Mouse (Mus musculus): ENCODE data around the gene Lrrc58. TPM values are rescaled to one million over a fixed set of nuclear protein-coding genes. Genes with fewer than 3 reads are reported as not detected.

Lrrc58 gene
- total and polyA plus RNA-seq, 3 experiments, result 11.0 to 29.6 (median 24.8) TPM

- Histone ChIP-seq H3K27ac (ENCODE audit: control insufficient read depth, low read depth, low read length) (no peak overlapping the region), H3K4me1 (ENCODE audit: control insufficient read depth in 1 of 2, insufficient read depth in 2 of 2, low read length in 2 of 2) (no peaks in the 10 kb centered on the region), H3K4me3 (ENCODE audit: control insufficient read depth in 1 of 2, insufficient read depth in 1 of 2, low read depth in 2 of 2, low read length in 2 of 2) (no peak overlapping the region), H3K27me3 (ENCODE audit: control insufficient read depth in 1 of 2, insufficient read depth in 2 of 2, low read length in 2 of 2) (no peaks in the 10 kb centered on the region; a peak in 2 of 4 replicates), H3K36me3 (ENCODE audit: control insufficient read depth in 1 of 2, insufficient read depth in 2 of 2, low read length in 2 of 2) (no peaks in the 10 kb centered on the region), H3K79me2 (ENCODE audit: control insufficient read depth, insufficient read depth, low read length, poor library complexity) (no peaks in the 10 kb centered on the region), H3K9ac (ENCODE audit: control insufficient read depth, low read depth, low read length, poor library complexity, severe bottlenecking) (no peak overlapping the region), H3K9me3 (replicated peaks; ENCODE audit: insufficient read depth, low read length) (no peaks in the 10 kb centered on the region)
- TF ChIP-seq GATA1 (IDR thresholded peaks at IDR 0.05; ENCODE audit: low read depth, low read length) (no peak), TAL1 (IDR thresholded peaks at IDR 0.05; ENCODE audit: low read length) (no peak), RAD21 (IDR thresholded peaks at IDR 0.05; ENCODE audit: low read depth, low read length) (peak; percentile 18), CTCF (IDR thresholded peaks at IDR 0.05 in 2 of 3, conservative IDR thresholded peaks at IDR 0.05 in 1 of 3; ENCODE audit: control insufficient read depth in 1 of 3, insufficient read depth in 1 of 3, low read depth in 2 of 3, low read length in 3 of 3, poor library complexity in 1 of 3, severe bottlenecking in 1 of 3) (peak in 2 of 3 experiments; percentile 19 to 29; a peak in 4 of 6 replicates), HCFC1 (IDR thresholded peaks at IDR 0.05; ENCODE audit: low read depth, low read length) (no peak), NELFE (IDR thresholded peaks at IDR 0.05; ENCODE audit: low read depth, low read length) (no peak), UBTF (IDR thresholded peaks at IDR 0.05; ENCODE audit: borderline replicate concordance, insufficient read depth, low read depth, low read length) (no peak)
- DNase-seq (ENCODE audit: low read depth, low spot score), result peak; percentile 13
These were observed 50.8 kb downstream of the Lrrc58 start for GRCm38 (mm10) chr16:37919000-37919399.

- Histone ChIP-seq H3K4me3 (ENCODE audit: control insufficient read depth in 1 of 2, insufficient read depth in 1 of 2, low read depth in 2 of 2, low read length in 2 of 2) (no peak overlapping the region), H3K27me3 (ENCODE audit: control insufficient read depth in 1 of 2, insufficient read depth in 2 of 2, low read length in 2 of 2) (no peaks in the 10 kb centered on the region; a peak in 2 of 4 replicates), H3K27ac (ENCODE audit: control insufficient read depth, low read depth, low read length) (no peak overlapping the region), H3K9me3 (replicated peaks; ENCODE audit: insufficient read depth, low read length) (no peaks in the 10 kb centered on the region), H3K36me3 (ENCODE audit: control insufficient read depth in 1 of 2, insufficient read depth in 2 of 2, low read length in 2 of 2) (no peaks in the 10 kb centered on the region), H3K79me2 (ENCODE audit: control insufficient read depth, insufficient read depth, low read length, poor library complexity) (no peaks in the 10 kb centered on the region), H3K9ac (ENCODE audit: control insufficient read depth, low read depth, low read length, poor library complexity, severe bottlenecking) (no peak overlapping the region), H3K4me1 (ENCODE audit: control insufficient read depth in 1 of 2, insufficient read depth in 2 of 2, low read length in 2 of 2) (no peaks in the 10 kb centered on the region)
- DNase-seq (ENCODE audit: low read depth, low spot score), result no peak
- TF ChIP-seq POLR2AphosphoS5 (IDR thresholded peaks at IDR 0.05; ENCODE audit: borderline replicate concordance, low read depth, low read length) (no peak), HCFC1 (IDR thresholded peaks at IDR 0.05; ENCODE audit: low read depth, low read length) (no peak), CTCF (IDR thresholded peaks at IDR 0.05 in 2 of 3, conservative IDR thresholded peaks at IDR 0.05 in 1 of 3; ENCODE audit: control insufficient read depth in 1 of 3, insufficient read depth in 1 of 3, low read depth in 2 of 3, low read length in 3 of 3, poor library complexity in 1 of 3, severe bottlenecking in 1 of 3) (no peak), USF2 (IDR thresholded peaks at IDR 0.05; ENCODE audit: borderline replicate concordance in 1 of 2, insufficient read depth in 1 of 2, low read depth in 1 of 2, low read length in 2 of 2) (no peak)
These were observed 52.7 kb downstream of the Lrrc58 start for GRCm38 (mm10) chr16:37920842-37921409.

- H3K27ac ChIP-seq (ENCODE audit: control insufficient read depth, low read depth, low read length), result no peak overlapping the region
These were observed 57.9 kb downstream of the Lrrc58 start for GRCm38 (mm10) chr16:37926087-37926486.

More at GRCm38 (mm10) chr16:37926087-37926486, 57.9 kb downstream of the Lrrc58 start:
- TF ChIP-seq E2F4 (IDR thresholded peaks at IDR 0.05; ENCODE audit: borderline replicate concordance, low read depth, low read length) (no peak), CHD1 (IDR thresholded peaks at IDR 0.05; ENCODE audit: low read depth, low read length) (no peak), KAT2A (conservative IDR thresholded peaks at IDR 0.05; ENCODE audit: low read depth, low read length) (no peak), MXI1 (IDR thresholded peaks at IDR 0.05; ENCODE audit: low read depth, low read length) (no peak), ELF1 (IDR thresholded peaks at IDR 0.05; ENCODE audit: low read depth, low read length) (no peak), GABPA (IDR thresholded peaks at IDR 0.05; ENCODE audit: low read depth, low read length) (no peak), GATA1 (IDR thresholded peaks at IDR 0.05; ENCODE audit: low read depth, low read length) (no peak), POLR2A (IDR thresholded peaks at IDR 0.05; ENCODE audit: control insufficient read depth in 1 of 2, insufficient read depth in 1 of 2, low read depth in 1 of 2, low read length in 2 of 2, poor library complexity in 1 of 2) (no peak), POLR2AphosphoS5 (IDR thresholded peaks at IDR 0.05; ENCODE audit: borderline replicate concordance, low read depth, low read length) (no peak), NELFE (IDR thresholded peaks at IDR 0.05; ENCODE audit: low read depth, low read length) (no peak), MAFK (IDR thresholded peaks at IDR 0.05; ENCODE audit: borderline replicate concordance, low read depth, low read length) (no peak), ZNF384 (IDR thresholded peaks at IDR 0.05; ENCODE audit: low read depth, low read length) (no peak), JUND (IDR thresholded peaks at IDR 0.05; ENCODE audit: low read depth, low read length) (no peak), BHLHE40 (IDR thresholded peaks at IDR 0.05; ENCODE audit: borderline replicate concordance, low read depth, low read length) (no peak), CTCF (IDR thresholded peaks at IDR 0.05 in 2 of 3, conservative IDR thresholded peaks at IDR 0.05 in 1 of 3; ENCODE audit: control insufficient read depth in 1 of 3, insufficient read depth in 1 of 3, low read depth in 2 of 3, low read length in 3 of 3, poor library complexity in 1 of 3, severe bottlenecking in 1 of 3) (no peak), MEF2A (IDR thresholded peaks at IDR 0.05; ENCODE audit: extremely low read depth, insufficient replicate concordance, low read depth, low read length, poor library complexity, severe bottlenecking) (no peak), TCF12 (IDR thresholded peaks at IDR 0.05; ENCODE audit: low read depth, low read length) (no peak), ZMIZ1 (IDR thresholded peaks at IDR 0.05; ENCODE audit: low read depth, low read length) (no peak)
- Histone ChIP-seq H3K4me3 (ENCODE audit: control insufficient read depth in 1 of 2, insufficient read depth in 1 of 2, low read depth in 2 of 2, low read length in 2 of 2) (no peak overlapping the region), H3K9ac (ENCODE audit: control insufficient read depth, low read depth, low read length, poor library complexity, severe bottlenecking) (no peak overlapping the region), H3K79me2 (ENCODE audit: control insufficient read depth, insufficient read depth, low read length, poor library complexity) (no peaks in the 10 kb centered on the region), H3K9me3 (replicated peaks; ENCODE audit: insufficient read depth, low read length) (no peaks in the 10 kb centered on the region), H3K4me1 (ENCODE audit: control insufficient read depth in 1 of 2, insufficient read depth in 2 of 2, low read length in 2 of 2) (no peaks in the 10 kb centered on the region), H3K27me3 (ENCODE audit: control insufficient read depth in 1 of 2, insufficient read depth in 2 of 2, low read length in 2 of 2) (no peaks in the 10 kb centered on the region; a peak in 1 of 4 replicates), H3K36me3 (ENCODE audit: control insufficient read depth in 1 of 2, insufficient read depth in 2 of 2, low read length in 2 of 2) (no peaks in the 10 kb centered on the region)
- no peak for DNase-seq (ENCODE audit: low read depth, low spot score)
